Mouse (Mus musculus): ENCODE measurements around the gene Insl3. TPM values are rescaled to one million over a fixed set of nuclear protein-coding genes. Genes with fewer than 3 reads are reported as not detected.
A peak's percentile ranks its signal among the peaks of the same experiment; 100 is the strongest.

The Insl3 gene
- polyA plus RNA-seq, 1 experiment from 2014 or later: 0.58 TPM

GRCm38 (mm10) chr8:71670198-71670597 is 18.8 kb upstream of the Insl3 start:
- 11% methylated on average over 12 of the region's 12 CpGs for WGBS
- peaks cover 65% of the 10 kb centered on the region for H3K4me1 ChIP-seq (replicated peaks)

GRCm38 (mm10) chr8:71670621-71671548 is 18.1 kb upstream of the Insl3 start:
- Histone ChIP-seq H3K36me3 (no peaks in the 10 kb centered on the region), H3K4me3 (peak overlapping the region; percentile 68), H3K9me3 (no peaks in the 10 kb centered on the region), H3K27me3 (ENCODE audit: insufficient read depth, poor library complexity, severe bottlenecking) (peaks cover 88% of the 10 kb centered on the region), H3K4me1 (replicated peaks) (peaks cover 61% of the 10 kb centered on the region), H3K27ac (peak overlapping the region; percentile 77)
- WGBS: under 1% methylated on average over 64 of the region's 64 CpGs
- peak; percentile 83 for DNase-seq (ENCODE audit: low spot score)

More at GRCm38 (mm10) chr8:71670198-71670597, 18.8 kb upstream of the Insl3 start:
- H3K27ac ChIP-seq: peak overlapping the region; percentile 77
- H3K36me3 ChIP-seq: no peaks in the 10 kb centered on the region
- peak overlapping the region; percentile 68 for H3K4me3 ChIP-seq
- no peak for DNase-seq (ENCODE audit: low spot score)
- no peaks in the 10 kb centered on the region for H3K9me3 ChIP-seq
- peaks cover 82% of the 10 kb centered on the region for H3K27me3 ChIP-seq (ENCODE audit: insufficient read depth, poor library complexity, severe bottlenecking)

- peak within 1 kb of the TSS; percentile 77 for H3K27ac ChIP-seq
- no peaks in the 10 kb centered on the region for H3K36me3 ChIP-seq
- H3K4me3 ChIP-seq: peak within 1 kb of the TSS; percentile 68
- peaks cover 88% of the 10 kb centered on the region for H3K27me3 ChIP-seq (ENCODE audit: insufficient read depth, poor library complexity, severe bottlenecking)
- WGBS: under 1% methylated on average over 42 of the region's 42 CpGs
- no peaks in the 10 kb centered on the region for H3K9me3 ChIP-seq
- H3K4me1 ChIP-seq (replicated peaks): peaks cover 61% of the 10 kb centered on the region
- DNase-seq (ENCODE audit: low spot score): peak; percentile 90
Measured at GRCm38 (mm10) chr8:71671549-71671965, 17.5 kb upstream of the Insl3 start, which contains the start of gene Unc13a. Gene Unc13a (minus strand): TSS chr8:71671757.

GRCm38 (mm10) chr8:71672168-71672735 is 16.8 kb upstream of the Insl3 start:
- Histone ChIP-seq H3K27me3 (ENCODE audit: insufficient read depth, poor library complexity, severe bottlenecking) (peaks cover 88% of the 10 kb centered on the region), H3K4me1 (replicated peaks) (peaks cover 54% of the 10 kb centered on the region), H3K4me3 (peak overlapping the region; percentile 68), H3K9me3 (no peaks in the 10 kb centered on the region), H3K36me3 (no peaks in the 10 kb centered on the region), H3K27ac (peak overlapping the region; percentile 77)
- 63% methylated on average over 6 of the region's 6 CpGs for WGBS
- no peak for DNase-seq (ENCODE audit: low spot score)

GRCm38 (mm10) chr8:71674071-71674470 is 14.9 kb upstream of the Insl3 start:
- H3K4me3 ChIP-seq: no peak overlapping the region
- H3K27me3 ChIP-seq (ENCODE audit: insufficient read depth, poor library complexity, severe bottlenecking): peaks cover 88% of the 10 kb centered on the region
- no peaks in the 10 kb centered on the region for H3K9me3 ChIP-seq
- H3K27ac ChIP-seq: no peak overlapping the region
- no peaks in the 10 kb centered on the region for H3K36me3 ChIP-seq
- DNase-seq (ENCODE audit: low spot score): no peak
- peaks cover 38% of the 10 kb centered on the region for H3K4me1 ChIP-seq (replicated peaks)
- WGBS: 74% methylated on average over 2 of the region's 2 CpGs

GRCm38 (mm10) chr8:71675456-71676019 is 13.5 kb upstream of the Insl3 start:
- no peaks in the 10 kb centered on the region for H3K9me3 ChIP-seq
- H3K27me3 ChIP-seq (ENCODE audit: insufficient read depth, poor library complexity, severe bottlenecking): peaks cover 88% of the 10 kb centered on the region
- peak overlapping the region; percentile 58 for H3K4me3 ChIP-seq
- DNase-seq (ENCODE audit: low spot score): no peak
- H3K27ac ChIP-seq: no peak overlapping the region
- H3K4me1 ChIP-seq (replicated peaks): peaks cover 42% of the 10 kb centered on the region
- H3K36me3 ChIP-seq: no peaks in the 10 kb centered on the region
- 30% methylated on average over 9 of the region's 9 CpGs for WGBS

GRCm38 (mm10) chr8:71676020-71676741 is 12.8 kb upstream of the Insl3 start, which contains the start of gene Jak3:
Gene Jak3 (plus strand): TSS chr8:71676296.
- DNase-seq (ENCODE audit: low spot score): no peak
- H3K27ac ChIP-seq: peak within 1 kb of the TSS; percentile 73
- 3% methylated on average over 40 of the region's 40 CpGs for WGBS

GRCm38 (mm10) chr8:71676803-71677202 is 12.2 kb upstream of the Insl3 start:
- DNase-seq (ENCODE audit: low spot score): no peak
- Histone ChIP-seq H3K27ac (0 out of 2 replicates have a peak overlapping the region, but pooled peaks have one; percentile 73), H3K4me1 (replicated peaks) (peaks cover 38% of the 10 kb centered on the region), H3K36me3 (no peaks in the 10 kb centered on the region), H3K27me3 (ENCODE audit: insufficient read depth, poor library complexity, severe bottlenecking) (peaks cover 92% of the 10 kb centered on the region), H3K9me3 (no peaks in the 10 kb centered on the region), H3K4me3 (peak overlapping the region; percentile 58)
- 49% methylated on average over 9 of the region's 9 CpGs for WGBS

More at GRCm38 (mm10) chr8:71676020-71676741, 12.8 kb upstream of the Insl3 start, which contains the start of gene Jak3:
- Histone ChIP-seq H3K9me3 (no peaks in the 10 kb centered on the region), H3K36me3 (no peaks in the 10 kb centered on the region), H3K4me3 (peak within 1 kb of the TSS; percentile 58), H3K27me3 (ENCODE audit: insufficient read depth, poor library complexity, severe bottlenecking) (peaks cover 88% of the 10 kb centered on the region), H3K4me1 (replicated peaks) (peaks cover 38% of the 10 kb centered on the region)

GRCm38 (mm10) chr8:71677555-71677954 is 11.5 kb upstream of the Insl3 start:
- no peak overlapping the region for H3K27ac ChIP-seq
- peaks cover 34% of the 10 kb centered on the region for H3K4me1 ChIP-seq (replicated peaks)
- no peaks in the 10 kb centered on the region for H3K36me3 ChIP-seq
- no peak overlapping the region for H3K4me3 ChIP-seq
- peaks cover 94% of the 10 kb centered on the region for H3K27me3 ChIP-seq (ENCODE audit: insufficient read depth, poor library complexity, severe bottlenecking)
- H3K9me3 ChIP-seq: no peaks in the 10 kb centered on the region
- no peak for DNase-seq (ENCODE audit: low spot score)

- Histone ChIP-seq H3K4me1 (replicated peaks) (peaks cover 34% of the 10 kb centered on the region), H3K4me3 (no peak overlapping the region), H3K27ac (no peak overlapping the region), H3K36me3 (no peaks in the 10 kb centered on the region), H3K9me3 (no peaks in the 10 kb centered on the region), H3K27me3 (ENCODE audit: insufficient read depth, poor library complexity, severe bottlenecking) (peaks cover 94% of the 10 kb centered on the region)
- 53% methylated on average over 4 of the region's 4 CpGs for WGBS
- no peak for DNase-seq (ENCODE audit: low spot score)
Measured at GRCm38 (mm10) chr8:71678216-71678615, 10.8 kb upstream of the Insl3 start.

GRCm38 (mm10) chr8:71679116-71679515 is 9.9 kb upstream of the Insl3 start:
- DNase-seq (ENCODE audit: low spot score): no peak
- Histone ChIP-seq H3K4me3 (peak overlapping the region; percentile 38), H3K27me3 (ENCODE audit: insufficient read depth, poor library complexity, severe bottlenecking) (peaks cover 97% of the 10 kb centered on the region), H3K9me3 (no peaks in the 10 kb centered on the region), H3K4me1 (replicated peaks) (peaks cover 34% of the 10 kb centered on the region), H3K36me3 (no peaks in the 10 kb centered on the region), H3K27ac (no peak overlapping the region)
- WGBS: 10% methylated on average over 16 of the region's 16 CpGs

GRCm38 (mm10) chr8:71679550-71680168 is 9.4 kb upstream of the Insl3 start:
- Histone ChIP-seq H3K9me3 (no peaks in the 10 kb centered on the region), H3K27ac (no peak overlapping the region), H3K27me3 (ENCODE audit: insufficient read depth, poor library complexity, severe bottlenecking) (peaks cover 100% of the 10 kb centered on the region), H3K36me3 (no peaks in the 10 kb centered on the region), H3K4me1 (replicated peaks) (peaks cover 34% of the 10 kb centered on the region), H3K4me3 (peak overlapping the region; percentile 38)
- no peak for DNase-seq (ENCODE audit: low spot score)
- WGBS: 3% methylated on average over 46 of the region's 46 CpGs
